Mouse (Mus musculus): Measurements from ENCODE around the gene Cd101. TPM values are rescaled to one million over a fixed set of nuclear protein-coding genes. Genes with fewer than 3 reads are reported as not detected.

Cd101 gene
- polyA plus RNA-seq, 1 experiment: 7.8 TPM

GRCm38 (mm10) chr3:101070796-101071235 is 41.5 kb upstream of the Cd101 start:
- TF ChIP-seq POLR2A (IDR thresholded peaks at IDR 0.05; ENCODE audit: borderline replicate concordance, control insufficient read depth, low read depth, low read length) (no peak), CTCF (IDR thresholded peaks at IDR 0.05; ENCODE audit: control insufficient read depth, insufficient read depth, low read length) (no peak)

GRCm38 (mm10) chr3:101070230-101070795 is 41.0 kb upstream of the Cd101 start:
- no peak for TF ChIP-seq POLR2A (IDR thresholded peaks at IDR 0.05; ENCODE audit: borderline replicate concordance, control insufficient read depth, low read depth, low read length)
- TF ChIP-seq CTCF (IDR thresholded peaks at IDR 0.05; ENCODE audit: control insufficient read depth, insufficient read depth, low read length): no peak
- Histone ChIP-seq H3K4me3 (replicated peaks; ENCODE audit: control insufficient read depth, low read depth, low read length) (no peak overlapping the region), H3K4me1 (ENCODE audit: control insufficient read depth, insufficient read depth, low read length) (peaks cover 1% of the 10 kb centered on the region; the same call in 1 of the 2 replicates), H3K27ac (ENCODE audit: control insufficient read depth, insufficient read depth, low read depth, low read length, poor library complexity) (no peak overlapping the region)
- WGBS: 75% methylated on average over 10 of the region's 10 CpGs

More at GRCm38 (mm10) chr3:101070796-101071235, 41.5 kb upstream of the Cd101 start:
- H3K27ac ChIP-seq (ENCODE audit: control insufficient read depth, insufficient read depth, low read depth, low read length, poor library complexity): no peak overlapping the region
- peaks cover 1% of the 10 kb centered on the region; the same call in 1 of the 2 replicates for H3K4me1 ChIP-seq (ENCODE audit: control insufficient read depth, insufficient read depth, low read length)
- WGBS: 83% methylated on average over 6 of the region's 6 CpGs
- H3K4me3 ChIP-seq (replicated peaks; ENCODE audit: control insufficient read depth, low read depth, low read length): no peak overlapping the region

- Histone ChIP-seq H3K4me3 (replicated peaks; ENCODE audit: control insufficient read depth, low read depth, low read length) (no peak overlapping the region), H3K27ac (ENCODE audit: control insufficient read depth, insufficient read depth, low read depth, low read length, poor library complexity) (no peak overlapping the region), H3K4me1 (ENCODE audit: control insufficient read depth, insufficient read depth, low read length) (peaks cover 1% of the 10 kb centered on the region; the same call in 1 of the 2 replicates)
- TF ChIP-seq POLR2A (IDR thresholded peaks at IDR 0.05; ENCODE audit: borderline replicate concordance, control insufficient read depth, low read depth, low read length): no peak
- 80% methylated on average over 5 of the region's 5 CpGs for WGBS
Measured at GRCm38 (mm10) chr3:101068701-101069100, 39.3 kb upstream of the Cd101 start.

- H3K27ac ChIP-seq (ENCODE audit: control insufficient read depth, insufficient read depth, low read depth, low read length, poor library complexity): no peak overlapping the region
- no peak for TF ChIP-seq POLR2A (IDR thresholded peaks at IDR 0.05; ENCODE audit: borderline replicate concordance, control insufficient read depth, low read depth, low read length)
- 83% methylated on average over 6 of the region's 6 CpGs for WGBS
- H3K4me1 ChIP-seq (ENCODE audit: control insufficient read depth, insufficient read depth, low read length): no peaks in the 10 kb centered on the region
- no peak overlapping the region for H3K4me3 ChIP-seq (replicated peaks; ENCODE audit: control insufficient read depth, low read depth, low read length)
Measured at GRCm38 (mm10) chr3:101066175-101066574, 36.8 kb upstream of the Cd101 start.

GRCm38 (mm10) chr3:101061865-101062585 is 32.7 kb upstream of the Cd101 start:
- Histone ChIP-seq H3K4me3 (replicated peaks; ENCODE audit: control insufficient read depth, low read depth, low read length) (no peak overlapping the region), H3K27ac (ENCODE audit: control insufficient read depth, insufficient read depth, low read depth, low read length, poor library complexity) (no peak overlapping the region), H3K4me1 (ENCODE audit: control insufficient read depth, insufficient read depth, low read length) (peaks cover 10% of the 10 kb centered on the region; the same call in 1 of the 2 replicates)
- TF ChIP-seq POLR2A (IDR thresholded peaks at IDR 0.05; ENCODE audit: borderline replicate concordance, control insufficient read depth, low read depth, low read length) (no peak), CTCF (IDR thresholded peaks at IDR 0.05; ENCODE audit: control insufficient read depth, insufficient read depth, low read length) (no peak)
- WGBS: 77% methylated on average over 7 of the region's 7 CpGs

GRCm38 (mm10) chr3:101059214-101059613 is 29.9 kb upstream of the Cd101 start:
- TF ChIP-seq CTCF (IDR thresholded peaks at IDR 0.05; ENCODE audit: control insufficient read depth, insufficient read depth, low read length): no peak
- TF ChIP-seq POLR2A (IDR thresholded peaks at IDR 0.05; ENCODE audit: borderline replicate concordance, control insufficient read depth, low read depth, low read length): no peak
- H3K27ac ChIP-seq (ENCODE audit: control insufficient read depth, insufficient read depth, low read depth, low read length, poor library complexity): no peak overlapping the region; the same call in 1 of the 2 replicates

GRCm38 (mm10) chr3:101058203-101058602 is 28.8 kb upstream of the Cd101 start:
- TF ChIP-seq CTCF (IDR thresholded peaks at IDR 0.05; ENCODE audit: control insufficient read depth, insufficient read depth, low read length): no peak
- no peak for TF ChIP-seq POLR2A (IDR thresholded peaks at IDR 0.05; ENCODE audit: borderline replicate concordance, control insufficient read depth, low read depth, low read length)
- 8% methylated on average over 2 of the region's 2 CpGs for WGBS
- Histone ChIP-seq H3K4me3 (replicated peaks; ENCODE audit: control insufficient read depth, low read depth, low read length) (no peak overlapping the region), H3K27ac (ENCODE audit: control insufficient read depth, insufficient read depth, low read depth, low read length, poor library complexity) (peak overlapping the region; percentile 78), H3K4me1 (ENCODE audit: control insufficient read depth, insufficient read depth, low read length) (peaks cover 10% of the 10 kb centered on the region; the same call in 1 of the 2 replicates)

More at GRCm38 (mm10) chr3:101059214-101059613, 29.9 kb upstream of the Cd101 start:
- H3K4me3 ChIP-seq (replicated peaks; ENCODE audit: control insufficient read depth, low read depth, low read length): no peak overlapping the region
- 15% methylated on average over 4 of the region's 4 CpGs for WGBS
- peaks cover 10% of the 10 kb centered on the region; the same call in 1 of the 2 replicates for H3K4me1 ChIP-seq (ENCODE audit: control insufficient read depth, insufficient read depth, low read length)

- no peak for TF ChIP-seq CTCF (IDR thresholded peaks at IDR 0.05; ENCODE audit: control insufficient read depth, insufficient read depth, low read length)
- TF ChIP-seq POLR2A (IDR thresholded peaks at IDR 0.05; ENCODE audit: borderline replicate concordance, control insufficient read depth, low read depth, low read length): no peak
- 70% methylated on average over 8 of the region's 8 CpGs for WGBS
- Histone ChIP-seq H3K4me3 (replicated peaks; ENCODE audit: control insufficient read depth, low read depth, low read length) (no peak overlapping the region), H3K27ac (ENCODE audit: control insufficient read depth, insufficient read depth, low read depth, low read length, poor library complexity) (no peak overlapping the region), H3K4me1 (ENCODE audit: control insufficient read depth, insufficient read depth, low read length) (peaks cover 10% of the 10 kb centered on the region; the same call in 1 of the 2 replicates)
Measured at GRCm38 (mm10) chr3:101055216-101055615, 25.9 kb upstream of the Cd101 start.

Measured in bone marrow, adult 2 months (tissue).